Mouse (Mus musculus): ENCODE results near the gene Mthfsd. TPM values are rescaled to one million over a fixed set of nuclear protein-coding genes. Genes with fewer than 3 reads are reported as not detected.

Mthfsd gene
- total and polyA plus RNA-seq, 2 experiments = 29.5 to 29.8 TPM

DNA sequence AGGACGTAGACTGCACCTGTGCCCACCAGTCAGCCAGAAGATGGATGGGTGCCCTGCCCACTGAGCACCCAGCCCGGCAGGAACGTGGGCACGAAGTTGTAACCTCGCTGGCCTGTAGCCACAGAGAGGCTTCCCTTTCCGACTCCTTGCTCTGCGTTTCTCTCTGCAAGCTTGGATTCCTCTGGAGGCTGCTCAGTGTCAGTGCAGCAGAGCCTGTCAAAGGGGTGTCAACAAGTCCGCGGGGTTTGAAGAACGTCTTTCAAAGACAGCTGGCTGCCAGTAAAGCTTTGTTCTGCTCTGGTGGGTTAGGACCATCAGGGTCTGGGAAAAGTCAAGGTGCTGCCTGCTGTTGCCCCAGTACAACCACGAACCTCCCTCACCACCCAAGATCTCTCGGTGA lies 36.7 kb downstream of the Mthfsd start:
- Histone ChIP-seq H3K79me2 (ENCODE audit: control insufficient read depth, insufficient read depth, low read length) (no peaks in the 10 kb centered on the region), H3K36me3 (ENCODE audit: control insufficient read depth, insufficient read depth, low read length) (no peaks in the 10 kb centered on the region), H3K4me3 (ENCODE audit: insufficient read depth, low read depth, low read length) (no peak overlapping the region), H3K4me1 (ENCODE audit: control insufficient read depth, insufficient read depth, low read length) (no peaks in the 10 kb centered on the region), H3K27ac (replicated peaks; ENCODE audit: insufficient read depth, low read depth, low read length) (peak overlapping the region; percentile 55; the same call in 1 of the 2 replicates), H3K9ac (ENCODE audit: low read depth, low read length) (0 out of 2 replicates have a peak overlapping the region, but pooled peaks have one; percentile 11), H3K27me3 (ENCODE audit: control insufficient read depth, insufficient read depth, low read length) (peaks cover 22% of the 10 kb centered on the region)
- no peak for DNase-seq (ENCODE audit: extremely low read depth, low read depth, low spot score)
- 8% methylated on average over 12 of the region's 12 CpGs for WGBS
- no peak for TF ChIP-seq POLR2A (IDR thresholded peaks at IDR 0.05; ENCODE audit: extremely low read depth, insufficient read depth, low read length)
- peak; percentile 14; the same call in 1 of the 2 replicates for TF ChIP-seq CTCF (IDR thresholded peaks at IDR 0.05; ENCODE audit: low read depth, low read length)

DNA sequence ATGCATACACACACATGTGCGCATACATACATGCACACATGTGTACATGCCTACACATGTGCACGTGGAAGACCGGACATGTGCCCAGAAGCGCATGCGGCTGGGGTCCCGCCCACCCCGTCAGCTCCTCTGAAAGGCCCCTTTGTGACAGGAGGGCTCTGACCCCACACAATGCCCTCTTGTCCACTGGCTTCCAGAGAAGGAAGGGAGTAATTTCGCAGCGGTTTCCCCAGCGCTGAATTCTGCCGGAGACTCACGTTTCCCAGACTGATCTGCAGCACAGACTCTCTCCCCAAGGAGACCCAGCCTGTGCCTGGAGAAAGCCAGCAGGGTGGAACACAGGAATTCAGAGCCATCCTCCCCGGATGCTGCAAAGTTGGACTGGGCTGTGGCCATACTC lies 44.5 kb downstream of the Mthfsd start:
- DNase-seq (ENCODE audit: extremely low read depth, low read depth, low spot score) = no peak
- no peak for TF ChIP-seq POLR2A (IDR thresholded peaks at IDR 0.05; ENCODE audit: extremely low read depth, insufficient read depth, low read length)
- no peak for TF ChIP-seq CTCF (IDR thresholded peaks at IDR 0.05; ENCODE audit: low read depth, low read length)
- Histone ChIP-seq H3K79me2 (ENCODE audit: control insufficient read depth, insufficient read depth, low read length) (no peaks in the 10 kb centered on the region), H3K36me3 (ENCODE audit: control insufficient read depth, insufficient read depth, low read length) (no peaks in the 10 kb centered on the region), H3K27me3 (ENCODE audit: control insufficient read depth, insufficient read depth, low read length) (no peaks in the 10 kb centered on the region), H3K27ac (replicated peaks; ENCODE audit: insufficient read depth, low read depth, low read length) (no peak overlapping the region), H3K9ac (ENCODE audit: low read depth, low read length) (no peak overlapping the region), H3K4me1 (ENCODE audit: control insufficient read depth, insufficient read depth, low read length) (no peaks in the 10 kb centered on the region), H3K4me3 (ENCODE audit: insufficient read depth, low read depth, low read length) (no peak overlapping the region)
- 75% methylated on average over 13 of the region's 13 CpGs for WGBS

DNA sequence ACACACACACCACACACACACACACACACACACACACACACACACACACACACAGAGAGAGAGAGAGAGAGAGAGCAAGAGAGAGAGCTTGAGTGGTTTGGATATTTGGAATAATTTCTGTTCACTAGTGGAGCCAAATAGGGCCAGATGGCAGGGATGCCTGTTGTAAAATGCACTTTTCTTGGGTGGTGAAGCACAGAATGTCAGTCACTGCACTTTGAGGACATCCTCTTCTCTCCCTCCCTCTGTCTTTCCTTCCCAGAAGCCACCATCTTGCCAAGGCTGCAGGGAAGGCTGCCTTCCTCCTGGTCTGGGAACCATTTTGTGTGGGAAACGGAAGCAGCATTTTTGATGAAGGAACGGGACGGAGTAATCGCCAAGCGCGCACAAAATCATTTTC lies 45.7 kb downstream of the Mthfsd start:
- H3K27me3 ChIP-seq (ENCODE audit: control insufficient read depth, insufficient read depth, low read length) = no peaks in the 10 kb centered on the region
- 90% methylated on average over 6 of the region's 6 CpGs for WGBS
- no peaks in the 10 kb centered on the region for H3K36me3 ChIP-seq (ENCODE audit: control insufficient read depth, insufficient read depth, low read length)
- no peak for TF ChIP-seq POLR2A (IDR thresholded peaks at IDR 0.05; ENCODE audit: extremely low read depth, insufficient read depth, low read length)
- no peak for TF ChIP-seq CTCF (IDR thresholded peaks at IDR 0.05; ENCODE audit: low read depth, low read length)
- no peak overlapping the region for H3K4me3 ChIP-seq (ENCODE audit: insufficient read depth, low read depth, low read length)
- no peaks in the 10 kb centered on the region for H3K79me2 ChIP-seq (ENCODE audit: control insufficient read depth, insufficient read depth, low read length)
- H3K9ac ChIP-seq (ENCODE audit: low read depth, low read length) = no peak overlapping the region
- DNase-seq (ENCODE audit: extremely low read depth, low read depth, low spot score) = no peak
- no peak overlapping the region for H3K27ac ChIP-seq (replicated peaks; ENCODE audit: insufficient read depth, low read depth, low read length)
- H3K4me1 ChIP-seq (ENCODE audit: control insufficient read depth, insufficient read depth, low read length) = no peaks in the 10 kb centered on the region

- H3K36me3 ChIP-seq (ENCODE audit: control insufficient read depth, insufficient read depth, low read length) = no peaks in the 10 kb centered on the region
- 78% methylated on average over 7 of the region's 7 CpGs for WGBS
- H3K4me3 ChIP-seq (ENCODE audit: insufficient read depth, low read depth, low read length) = no peak overlapping the region
- H3K27ac ChIP-seq (replicated peaks; ENCODE audit: insufficient read depth, low read depth, low read length) = no peak overlapping the region
- TF ChIP-seq POLR2A (IDR thresholded peaks at IDR 0.05; ENCODE audit: extremely low read depth, insufficient read depth, low read length) = no peak
- H3K9ac ChIP-seq (ENCODE audit: low read depth, low read length) = no peak overlapping the region
- H3K27me3 ChIP-seq (ENCODE audit: control insufficient read depth, insufficient read depth, low read length) = no peaks in the 10 kb centered on the region
- no peak for DNase-seq (ENCODE audit: extremely low read depth, low read depth, low spot score)
- no peaks in the 10 kb centered on the region for H3K4me1 ChIP-seq (ENCODE audit: control insufficient read depth, insufficient read depth, low read length)
- no peaks in the 10 kb centered on the region for H3K79me2 ChIP-seq (ENCODE audit: control insufficient read depth, insufficient read depth, low read length)
Measured at GRCm38 (mm10) chr8:121059098-121059497, 49.1 kb downstream of the Mthfsd start.

GRCm38 (mm10) chr8:121058081-121058480 lies 50.1 kb downstream of the Mthfsd start:
- Histone ChIP-seq H3K27ac (replicated peaks; ENCODE audit: insufficient read depth, low read depth, low read length) (no peak overlapping the region), H3K27me3 (ENCODE audit: control insufficient read depth, insufficient read depth, low read length) (no peaks in the 10 kb centered on the region), H3K36me3 (ENCODE audit: control insufficient read depth, insufficient read depth, low read length) (no peaks in the 10 kb centered on the region), H3K79me2 (ENCODE audit: control insufficient read depth, insufficient read depth, low read length) (no peaks in the 10 kb centered on the region), H3K4me1 (ENCODE audit: control insufficient read depth, insufficient read depth, low read length) (no peaks in the 10 kb centered on the region), H3K9ac (ENCODE audit: low read depth, low read length) (no peak overlapping the region), H3K4me3 (ENCODE audit: insufficient read depth, low read depth, low read length) (no peak overlapping the region)
- WGBS = 79% methylated on average over 9 of the region's 9 CpGs
- no peak for DNase-seq (ENCODE audit: extremely low read depth, low read depth, low spot score)
- TF ChIP-seq CTCF (IDR thresholded peaks at IDR 0.05; ENCODE audit: low read depth, low read length) (no peak), POLR2A (IDR thresholded peaks at IDR 0.05; ENCODE audit: extremely low read depth, insufficient read depth, low read length) (no peak)

- Histone ChIP-seq H3K4me1 (ENCODE audit: control insufficient read depth, insufficient read depth, low read length) (no peaks in the 10 kb centered on the region), H3K4me3 (ENCODE audit: insufficient read depth, low read depth, low read length) (no peak overlapping the region), H3K27me3 (ENCODE audit: control insufficient read depth, insufficient read depth, low read length) (no peaks in the 10 kb centered on the region), H3K79me2 (ENCODE audit: control insufficient read depth, insufficient read depth, low read length) (no peaks in the 10 kb centered on the region), H3K9ac (ENCODE audit: low read depth, low read length) (no peak overlapping the region), H3K36me3 (ENCODE audit: control insufficient read depth, insufficient read depth, low read length) (no peaks in the 10 kb centered on the region), H3K27ac (replicated peaks; ENCODE audit: insufficient read depth, low read depth, low read length) (no peak overlapping the region)
- TF ChIP-seq CTCF (IDR thresholded peaks at IDR 0.05; ENCODE audit: low read depth, low read length) = peak; percentile 16; the same call in 1 of the 2 replicates
- TF ChIP-seq POLR2A (IDR thresholded peaks at IDR 0.05; ENCODE audit: extremely low read depth, insufficient read depth, low read length) = no peak
- WGBS = 74% methylated on average over 9 of the region's 9 CpGs
- no peak for DNase-seq (ENCODE audit: extremely low read depth, low read depth, low spot score)
Measured at GRCm38 (mm10) chr8:121047441-121047840, 60.8 kb downstream of the Mthfsd start.

All from liver, adult 2 months (tissue).